Mouse (Mus musculus) left cerebral cortex, postnatal 36 days (tissue): ENCODE measurements around the gene Twnk. TPM values are rescaled to one million over a fixed set of nuclear protein-coding genes. Genes with fewer than 3 reads are reported as not detected.
"Not testable (repeated sequence)": the region's sequence is repeated elsewhere in the genome, so short reads cannot be mapped to it uniquely, and the experiment has no call there.

Source experiments
- DNase-seq, 2 experiments: peaks; one replicate each; pipeline ENCODE4 v3.0.0; 2021 to 2022; ENCODE audit warnings: low spot score in 2 of 2, mixed read lengths in 1 of 2
- intact Hi-C: fragments of 180-260 bp; cut with DNase I; formaldehyde crosslinking; loops from one replicate; pipeline ENCODE4 v1.15.1; 2025
- total RNA-seq, 2 experiments: library from RNA; stranded (reverse); gene quantifications; 2 replicates each; pipeline ENCODE4 v1.2.3; 2021

Gene Twnk
- total RNA-seq, 2 experiments from 2014 or later = 12.3 to 14.0 TPM

DNA sequence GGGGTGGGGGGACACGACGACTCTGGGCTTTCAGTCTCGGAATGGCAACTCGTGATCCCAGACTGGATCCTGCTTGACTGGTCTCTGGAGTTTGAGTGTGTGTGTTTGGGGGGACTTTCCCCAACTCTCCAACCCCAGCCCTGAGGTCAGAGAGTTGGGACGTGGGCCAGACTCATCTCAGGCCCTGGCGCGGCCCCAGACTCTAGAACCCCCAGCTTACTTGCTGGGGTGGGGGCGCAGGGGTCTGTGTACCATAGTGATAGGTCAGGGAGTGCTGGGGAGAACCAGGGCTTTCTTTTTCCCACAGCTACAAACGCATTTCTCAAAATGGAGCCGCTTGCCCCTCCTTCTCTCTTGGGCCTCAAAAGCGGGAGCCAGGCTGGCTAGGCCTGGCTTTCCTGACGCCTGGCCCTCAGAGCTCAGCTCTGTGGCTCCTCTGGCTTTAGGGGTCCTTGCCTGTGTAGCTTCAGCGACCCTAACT, 12.9 kb downstream of the Twnk start:
- intact Hi-C loops = no loop called here
- no peak for DNase-seq

DNA sequence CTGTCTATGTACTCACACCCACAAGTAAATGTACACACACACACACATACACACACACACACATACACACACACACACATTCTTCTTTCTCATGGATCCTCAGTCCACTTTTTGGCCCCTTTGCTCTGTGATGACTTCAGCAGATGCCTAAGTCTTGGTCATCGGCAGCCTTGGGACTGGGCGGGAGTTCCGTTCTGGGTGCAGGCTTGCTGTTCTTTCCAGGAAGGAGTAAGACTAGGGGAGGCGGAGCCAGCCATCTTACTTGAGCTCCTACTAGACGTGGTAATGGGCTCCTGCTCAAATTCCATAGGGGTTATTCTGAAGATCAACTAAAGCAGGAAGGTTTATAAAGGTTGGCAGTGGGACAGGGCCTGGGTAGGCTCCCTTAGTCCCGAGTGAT, 14.9 kb downstream of the Twnk start:
- intact Hi-C loops = no loop called here
- no peak for DNase-seq

DNA sequence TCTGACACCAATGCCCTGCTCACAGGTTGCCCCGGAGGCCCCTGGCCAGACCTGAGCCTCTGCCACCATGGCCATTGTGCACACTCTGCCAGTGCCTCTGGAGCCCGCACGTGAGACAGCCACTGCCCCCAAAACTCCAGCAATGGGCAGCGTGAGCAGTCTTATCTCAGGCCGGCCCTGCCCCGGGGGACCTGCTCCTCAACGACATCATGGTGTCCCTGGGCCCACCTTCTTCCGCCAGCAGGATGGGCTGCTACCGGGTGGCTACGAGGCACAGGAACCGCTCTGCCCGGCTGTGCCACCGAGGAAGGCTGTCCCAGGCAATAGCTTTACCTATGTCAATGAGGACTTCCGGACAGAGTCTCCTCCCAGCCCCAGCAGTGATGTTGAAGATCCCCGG, 15.9 kb downstream of the Twnk start:
- intact Hi-C loops = no loop called here
- DNase-seq = no peak

DNA sequence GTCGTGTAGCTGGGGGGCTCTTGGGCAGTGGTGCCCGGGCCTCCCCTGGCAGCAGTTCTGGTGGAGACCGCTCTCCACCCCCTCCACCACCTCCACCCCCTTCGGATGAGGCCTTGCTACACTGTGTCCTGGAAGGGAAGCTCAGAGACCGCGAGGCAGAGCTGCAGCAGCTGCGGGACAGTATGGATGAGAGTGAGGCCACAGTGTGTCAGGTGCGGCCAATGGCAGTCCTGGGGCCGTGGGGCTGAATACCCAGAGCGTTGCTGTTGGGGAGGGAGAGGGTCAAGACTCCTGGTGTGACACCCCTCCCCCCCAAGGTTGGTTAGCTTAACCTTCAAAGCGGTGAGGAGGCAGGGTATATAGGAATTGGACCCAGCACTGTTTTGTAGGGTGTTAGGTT, 18.5 kb downstream of the Twnk start:
- no peak for DNase-seq
- intact Hi-C loops = no loop called here

DNA sequence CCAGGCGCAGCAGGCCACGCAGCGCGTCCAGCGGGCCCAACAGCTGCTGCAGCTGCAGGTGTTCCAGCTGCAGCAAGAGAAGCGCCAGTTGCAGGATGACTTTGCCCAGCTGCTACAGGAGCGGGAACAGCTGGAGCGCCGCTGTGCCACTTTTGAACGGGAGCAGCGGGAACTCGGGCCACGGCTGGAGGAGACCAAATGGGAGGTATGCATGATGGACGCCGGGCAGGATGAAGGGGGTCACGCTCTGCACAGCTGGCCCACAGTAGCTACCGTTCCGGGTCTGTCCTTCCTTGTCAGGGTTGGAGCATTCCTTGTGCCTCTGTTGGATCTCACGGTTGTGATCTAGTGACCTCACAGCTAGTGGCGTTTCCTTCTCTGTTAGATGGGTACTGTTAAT, 19.3 kb downstream of the Twnk start:
- intact Hi-C loops = no loop called here
- no peak for DNase-seq

DNA sequence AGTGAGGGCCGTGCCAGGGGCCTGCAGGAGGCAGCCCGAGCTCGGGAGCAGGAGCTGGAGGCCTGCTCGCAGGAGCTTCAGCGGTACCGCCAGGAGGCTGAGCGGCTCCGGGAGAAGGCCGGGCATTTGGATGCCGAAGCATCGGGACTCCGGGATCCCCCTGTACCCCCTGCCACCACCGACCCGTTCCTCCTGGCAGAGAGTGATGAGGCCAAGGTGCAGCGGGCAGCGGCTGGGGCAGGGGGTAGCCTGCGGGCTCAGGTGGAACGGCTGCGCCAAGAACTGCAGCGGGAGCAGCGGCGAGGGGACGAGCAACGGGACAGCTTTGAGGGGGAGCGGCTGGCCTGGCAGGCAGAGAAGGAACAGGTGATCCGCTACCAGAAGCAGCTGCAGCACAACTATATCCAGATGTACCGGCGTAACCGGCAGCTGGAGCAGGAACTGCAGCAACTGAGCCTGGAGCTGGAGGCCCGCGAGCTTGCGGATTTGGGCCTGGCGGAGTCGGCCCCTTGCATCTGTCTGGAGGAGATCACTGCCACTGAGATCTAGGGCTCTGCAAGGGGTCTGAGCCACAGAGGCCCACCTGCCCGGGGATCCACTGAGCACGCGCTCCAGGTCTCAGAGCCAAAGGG, 20.6 kb downstream of the Twnk start:
- intact Hi-C loops = no loop called here
- no peak for DNase-seq

DNA sequence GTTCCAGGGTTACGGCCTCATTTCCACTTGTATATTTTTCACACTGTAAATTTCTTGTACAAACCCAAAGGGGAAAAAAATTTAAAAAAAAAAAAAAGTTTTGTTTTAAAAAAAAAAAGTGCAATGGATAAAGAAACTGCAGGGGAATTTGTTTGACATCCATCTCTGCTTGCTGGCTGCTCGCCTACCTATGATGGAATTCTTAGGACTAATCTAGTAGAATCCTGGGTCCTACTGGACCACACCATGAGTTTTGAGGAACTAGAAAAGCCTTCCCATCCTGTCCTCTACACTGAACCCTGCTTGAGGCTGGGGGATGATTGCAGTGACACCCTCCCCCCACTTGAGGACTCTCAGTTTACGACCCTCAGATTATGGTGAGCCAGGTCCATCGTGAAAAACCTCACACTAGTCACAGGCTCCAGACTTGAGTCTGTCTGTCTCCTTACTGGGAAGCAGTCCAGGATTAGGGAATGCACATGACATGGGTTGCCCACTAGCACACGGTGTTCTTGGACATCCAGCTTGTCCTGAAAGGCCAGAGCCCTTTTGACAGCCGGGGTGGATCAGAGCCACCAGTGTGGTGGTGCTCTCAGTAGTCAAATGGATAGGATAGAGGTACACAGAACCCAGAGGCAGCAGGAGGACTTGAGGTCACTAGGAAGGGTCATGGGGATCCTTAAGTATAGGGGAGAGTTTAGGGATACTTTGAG, 21.7 kb downstream of the Twnk start:
- intact Hi-C loops = no loop called here

DNA sequence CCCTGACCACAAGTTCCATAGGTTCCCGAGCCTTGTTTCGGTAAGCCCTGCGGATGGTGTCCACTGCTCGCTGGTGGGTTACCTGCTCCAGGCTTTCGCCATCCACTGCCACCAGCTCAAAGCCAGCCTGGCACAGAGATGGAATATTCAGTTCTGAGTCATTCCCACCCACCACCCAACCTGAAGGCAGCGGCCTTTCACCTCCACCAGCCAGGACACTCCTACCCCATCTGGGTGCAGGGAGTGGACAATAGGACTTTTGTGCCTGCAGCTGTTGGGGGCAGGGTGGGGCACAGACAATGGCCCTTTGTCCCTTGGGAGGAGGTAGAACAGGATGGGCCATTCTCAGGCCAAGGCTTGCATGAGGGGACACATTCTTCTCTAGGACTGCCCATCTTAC, 22.4 kb downstream of the Twnk start:
- intact Hi-C loops = no loop called here
- peak in 1 of 2 experiments; percentile 15 for DNase-seq

More for the DNA sequence above, 21.7 kb downstream of the Twnk start:
- DNase-seq = no peak

DNA sequence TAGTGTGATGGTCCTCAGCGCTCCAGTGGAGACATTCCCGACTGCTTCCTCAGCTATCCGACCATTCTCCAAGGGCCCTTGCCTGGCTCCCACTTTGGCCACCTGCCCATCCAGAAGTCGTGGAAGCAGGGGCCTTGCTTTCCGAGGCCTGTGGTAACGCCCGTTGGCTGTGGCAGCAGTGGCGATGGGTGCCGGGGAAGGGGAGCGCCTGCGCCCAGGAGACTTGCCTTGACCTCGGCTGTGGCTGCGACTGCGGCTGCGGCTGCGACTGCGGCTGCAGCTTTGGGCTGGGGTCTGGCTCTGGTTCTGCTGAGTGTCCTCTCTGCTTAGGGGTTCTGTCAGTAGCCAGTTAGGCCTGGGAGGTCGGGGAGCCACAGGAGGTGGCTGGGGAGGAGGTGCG, 23.3 kb downstream of the Twnk start:
- intact Hi-C loops = no loop called here
- no peak for DNase-seq

DNA sequence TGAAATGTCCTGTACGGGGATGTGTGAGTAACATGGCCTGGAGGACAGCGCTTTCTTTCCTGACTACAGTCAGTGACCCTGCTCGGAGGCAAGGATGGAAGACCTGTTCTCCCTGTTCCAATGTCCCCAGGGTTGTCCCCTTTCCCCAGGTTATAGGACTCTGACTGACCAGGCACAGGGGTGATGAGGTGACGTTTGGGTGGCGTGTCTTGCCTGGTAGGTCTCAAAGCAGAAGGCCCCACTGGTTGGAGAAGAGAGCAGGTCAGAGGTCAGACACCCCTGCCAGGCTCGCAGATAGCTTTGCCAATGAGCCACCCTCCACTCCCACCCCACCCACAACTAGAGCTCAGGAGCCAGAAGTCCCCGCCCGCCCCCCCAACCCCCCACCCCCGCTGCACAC, 24.1 kb downstream of the Twnk start:
- DNase-seq = no peak

DNA sequence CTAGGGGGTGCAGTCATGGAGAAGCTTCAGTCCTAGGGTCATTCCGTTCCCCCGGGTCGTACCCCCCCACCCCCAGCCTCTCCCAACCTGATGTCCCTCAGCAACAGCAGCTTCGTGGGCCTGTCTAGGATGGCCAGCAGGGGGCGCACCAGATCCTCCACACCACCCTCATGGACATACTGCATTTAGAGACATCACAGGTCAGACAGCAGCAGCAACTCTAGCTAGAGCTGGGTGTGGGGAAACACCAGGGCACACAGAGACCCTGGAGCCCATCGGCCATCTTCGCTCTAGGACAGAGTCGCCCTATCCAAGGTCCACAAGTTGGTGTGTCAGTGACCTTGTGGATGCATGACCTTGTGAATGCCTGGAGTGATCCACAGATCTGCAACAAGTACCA, 24.6 kb downstream of the Twnk start:
- DNase-seq = peak in 1 of 2 experiments; percentile 52
- intact Hi-C loops = loop anchor here (2.0 kb wide), 1 partner anchor 13 kb away; no protein-coding TSS in a partner anchor

More for the DNA sequence above, 24.1 kb downstream of the Twnk start:
- intact Hi-C loops = no loop called here

DNA sequence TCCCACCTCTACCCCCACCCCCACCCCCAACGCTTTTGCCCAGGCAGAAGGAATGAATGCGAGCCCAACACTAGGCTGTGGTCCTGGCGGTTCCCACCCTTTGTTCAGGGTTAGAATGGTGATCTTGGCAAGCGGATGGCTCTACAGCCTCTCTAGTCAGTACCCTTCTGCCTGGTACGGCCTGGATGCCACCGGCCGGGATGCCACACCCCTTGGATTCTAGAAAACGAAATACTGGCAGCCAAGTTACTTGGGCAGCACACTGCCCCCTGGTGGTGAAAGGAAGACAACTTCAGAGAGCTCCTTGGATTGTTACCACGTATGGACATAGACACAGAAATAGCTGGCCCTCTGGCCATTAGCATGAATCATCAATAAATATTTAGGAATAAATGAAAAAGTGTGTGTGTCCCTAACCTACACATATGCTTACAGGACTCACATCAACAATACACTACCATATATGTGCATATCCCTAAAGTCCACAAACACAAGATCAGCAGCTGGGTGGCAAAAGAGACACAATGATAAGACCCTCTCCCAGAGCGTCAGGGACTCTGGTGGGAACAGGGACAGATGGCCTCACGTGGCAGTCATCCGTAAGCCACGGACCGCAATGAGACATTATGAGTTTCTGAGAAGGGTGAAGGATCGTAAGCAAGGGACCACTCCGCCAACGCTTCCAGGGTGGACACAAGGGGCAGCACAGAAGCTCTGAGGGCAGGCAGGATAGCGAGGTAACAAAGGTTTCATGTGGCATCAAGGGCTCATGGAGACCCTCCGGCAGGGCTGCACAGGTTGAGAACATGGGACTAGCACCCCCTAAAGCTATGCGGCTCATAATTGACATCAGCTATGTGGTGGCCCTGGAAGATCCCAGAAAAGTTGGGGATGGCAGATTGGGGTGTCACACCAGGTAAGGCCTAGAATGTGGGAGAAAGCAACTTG, 25.6 kb downstream of the Twnk start:
- peak; percentile 65 to 75 for DNase-seq
- intact Hi-C loops = loop anchor here (2.0 kb wide), 1 partner anchor 14 kb away; no protein-coding TSS in a partner anchor

DNA sequence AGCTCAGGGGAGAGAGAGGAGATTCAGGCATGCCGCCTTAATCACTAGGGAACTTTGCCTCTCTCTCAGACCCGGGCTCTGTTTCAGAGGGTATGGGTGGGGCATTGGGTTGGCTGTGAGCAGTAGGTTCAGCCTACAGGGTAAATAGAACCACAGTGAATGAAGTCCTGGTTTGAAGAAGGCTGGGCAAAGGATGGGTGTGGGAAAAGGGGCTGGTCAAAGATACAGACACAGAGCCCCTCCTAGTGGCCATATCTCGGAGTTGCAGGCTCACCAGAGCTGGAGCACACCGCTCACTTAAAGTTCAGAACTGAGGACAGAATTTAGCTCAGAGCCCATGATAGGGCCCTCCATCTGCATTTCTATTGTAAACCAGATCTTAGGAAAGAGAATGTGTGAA, 26.3 kb downstream of the Twnk start:
- intact Hi-C loops = loop anchor here (2.0 kb wide), 1 partner anchor 15 kb away; no protein-coding TSS in a partner anchor
- peak in 1 of 2 experiments; percentile 70 for DNase-seq

DNA sequence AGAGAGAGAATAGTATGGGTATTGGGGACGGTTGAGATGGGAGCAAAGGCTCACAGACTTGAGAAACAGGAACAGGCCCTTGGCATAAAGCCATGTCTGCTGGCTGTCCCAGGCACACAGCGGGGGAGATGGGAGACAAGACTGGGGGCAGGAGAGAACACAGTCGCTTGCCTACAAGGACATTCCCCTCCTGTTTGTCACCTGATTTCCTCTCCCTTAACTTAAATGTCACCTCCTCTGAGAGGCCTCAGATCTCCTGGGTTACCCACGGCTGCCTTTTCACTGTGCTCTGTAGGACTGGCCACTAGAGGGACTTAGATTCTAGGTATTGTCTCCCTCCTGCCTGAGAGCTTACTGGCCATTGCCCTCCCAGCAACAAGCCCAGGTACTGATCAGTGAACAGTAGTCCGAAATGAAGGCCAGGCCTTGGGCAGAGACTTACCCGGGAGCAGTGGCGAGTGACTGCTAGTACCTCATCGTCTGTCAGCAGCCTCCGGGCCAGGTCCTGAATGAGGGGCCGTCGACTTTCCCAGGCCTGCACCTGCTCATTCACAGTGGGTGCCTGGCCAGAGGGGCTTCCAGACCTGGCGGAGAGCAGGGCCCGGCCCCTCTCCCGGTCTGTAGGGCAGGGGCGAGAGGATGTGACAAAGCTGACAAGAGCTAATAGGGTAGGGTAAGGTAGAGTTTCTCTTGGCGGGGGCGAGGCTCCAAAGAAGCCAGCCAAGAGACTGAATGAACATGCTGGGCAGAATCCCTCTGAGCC, 27.3 kb downstream of the Twnk start:
- no peak for DNase-seq
- intact Hi-C loops = no loop called here

DNA sequence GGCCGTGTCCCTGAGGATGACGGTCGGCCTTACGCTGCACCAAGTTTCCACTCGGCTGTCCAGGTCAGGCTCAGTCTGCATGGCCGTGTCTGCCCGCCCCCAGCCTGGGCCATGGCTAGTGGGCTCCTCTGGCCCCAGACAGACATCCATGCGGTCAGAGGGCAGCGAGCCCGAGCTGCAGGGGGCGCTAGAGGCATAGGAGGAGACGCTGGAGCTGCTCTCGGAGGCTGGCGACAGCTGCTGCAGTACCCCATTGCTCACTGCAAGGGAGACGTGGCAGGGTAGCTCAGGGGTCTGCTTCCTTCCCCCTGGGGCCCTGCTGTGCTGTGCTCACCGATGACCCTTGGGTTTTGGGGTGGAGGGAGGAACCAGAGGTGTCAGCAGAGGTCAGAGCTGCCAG, 31.4 kb downstream of the Twnk start:
- DNase-seq = no peak
- intact Hi-C loops = no loop called here

DNA sequence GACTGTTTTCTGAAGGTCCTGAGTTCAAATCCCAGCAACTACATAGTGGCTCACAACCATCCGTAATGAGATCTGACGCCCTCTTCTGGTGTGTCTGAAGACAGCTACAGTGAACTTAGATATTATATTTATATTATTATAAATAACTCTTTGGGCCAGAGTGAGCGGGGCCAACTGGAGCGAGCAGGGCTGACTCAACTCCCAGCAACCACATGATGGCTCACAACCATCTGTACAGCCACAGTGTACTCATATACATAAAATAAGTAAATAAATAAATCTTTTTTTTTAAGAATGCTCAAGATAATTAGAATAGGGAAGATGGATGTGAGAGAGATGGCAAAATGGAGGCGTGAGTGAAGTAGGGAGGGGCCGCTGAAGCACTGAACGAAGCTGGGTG, 32.7 kb downstream of the Twnk start:
- DNase-seq, intact Hi-C loops: not testable (repeated sequence)

DNA sequence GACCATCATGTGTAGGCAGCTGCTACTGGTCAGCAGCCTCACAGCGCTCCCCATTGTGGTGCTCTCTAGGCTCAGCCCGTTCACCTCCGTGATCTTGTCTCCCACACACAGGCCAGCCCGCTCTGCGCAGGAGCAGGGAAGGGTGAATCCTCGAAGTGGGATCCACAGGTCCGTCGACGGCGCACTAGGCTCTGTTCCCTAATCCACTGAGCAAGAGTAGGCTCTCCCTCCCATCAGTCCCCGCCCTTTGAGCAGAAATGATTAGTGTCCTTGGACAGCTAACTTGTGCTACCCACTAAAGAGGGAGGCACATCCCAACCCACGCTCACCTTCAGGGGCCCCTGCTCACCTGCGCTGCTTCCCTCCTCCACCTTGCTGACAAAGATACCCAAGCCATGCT, 34.8 kb downstream of the Twnk start:
- no peak for DNase-seq
- intact Hi-C loops = no loop called here

DNA sequence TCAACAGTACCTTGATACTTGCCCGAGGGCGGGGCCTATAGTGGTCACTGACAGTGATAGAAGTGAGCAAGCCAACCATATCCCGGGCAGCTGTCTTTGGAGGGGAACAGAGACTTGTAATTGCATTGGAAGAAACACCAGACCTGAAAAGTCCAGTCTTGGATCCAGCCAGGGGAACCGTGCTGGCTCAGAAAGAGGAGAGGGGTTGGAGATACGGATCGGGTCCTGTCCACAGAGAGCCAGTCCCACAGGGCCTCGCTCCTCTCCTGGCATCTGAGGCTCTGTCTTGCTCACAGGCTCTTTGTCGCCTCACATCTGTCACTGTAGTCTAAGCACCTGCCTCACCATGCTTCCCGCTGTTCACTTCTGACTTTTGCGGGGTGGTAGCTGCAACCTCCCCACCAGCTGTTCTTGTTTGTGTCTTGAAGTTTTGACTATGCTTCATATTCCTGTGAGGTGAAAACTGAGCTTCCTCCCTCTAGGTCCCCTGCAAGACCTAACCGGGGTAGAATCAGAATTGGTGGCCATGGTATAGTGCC, 39.0 kb downstream of the Twnk start:
- DNase-seq = no peak
- intact Hi-C loops = no loop called here

DNA sequence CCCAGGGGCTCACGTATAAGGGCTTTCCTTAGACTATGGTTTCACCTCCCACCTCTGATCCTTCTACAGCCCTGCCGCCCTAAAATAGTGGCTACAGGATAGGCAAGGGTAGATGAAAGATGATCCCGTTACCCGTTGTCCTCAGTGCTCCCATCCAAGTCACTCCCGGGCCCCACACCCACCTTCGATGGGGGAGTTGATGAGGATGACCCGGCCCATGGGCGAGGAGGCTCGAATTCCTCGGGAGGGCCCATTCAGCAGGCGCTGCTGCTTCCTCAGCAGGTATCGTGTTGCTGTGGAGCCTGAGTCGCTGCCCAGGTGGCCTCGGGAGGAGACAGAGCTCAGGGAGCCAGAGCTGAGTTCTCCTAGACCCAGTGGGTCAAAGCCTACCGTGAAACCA, 39.8 kb downstream of the Twnk start:
- no peak for DNase-seq
- intact Hi-C loops = no loop called here
